Mouse (Mus musculus) stomach, postnatal 0 days (tissue): ENCODE results near the gene A630076J17Rik.

Source experiments
- CTCF ChIP-seq: IDR thresholded peaks from 2 replicates; pipeline ENCODE4 v1.5.1; 2016; ENCODE audit warnings: antibody characterized with exemption, low read depth, mild to moderate bottlenecking, moderate library complexity
- EP300 ChIP-seq: optimal IDR thresholded peaks from 2 replicates; pipeline ENCODE3; 2016; ENCODE audit warnings: antibody characterized with exemption

- TF ChIP-seq CTCF, result no peak
- TF ChIP-seq EP300, result no peak
Measured at GRCm38 (mm10) chr3:107250320-107250719, 19.9 kb downstream of the A630076J17Rik start.
